Mouse (Mus musculus) thymus, adult 2 months (tissue): ENCODE results near the gene Metap2.

Experiments
- CTCF ChIP-seq: fragments of 200-500 bp; IDR thresholded peaks from 2 replicates; pipeline ENCODE4 v1.5.1; 2012; ENCODE audit warnings: mild to moderate bottlenecking, control low read depth, low read length, moderate library complexity, borderline replicate concordance; ENCODE audit not compliant: control insufficient read depth, poor library complexity, insufficient read depth; ENCODE audit errors: extremely low read depth
- POLR2A ChIP-seq: fragments of 200-500 bp; IDR thresholded peaks from 2 replicates; pipeline ENCODE4 v1.6.1; 2012; ENCODE audit warnings: mild to moderate bottlenecking, low read length, control low read depth, moderate library complexity; ENCODE audit not compliant: control insufficient read depth, poor library complexity, insufficient read depth; ENCODE audit errors: extremely low read depth

DNA sequence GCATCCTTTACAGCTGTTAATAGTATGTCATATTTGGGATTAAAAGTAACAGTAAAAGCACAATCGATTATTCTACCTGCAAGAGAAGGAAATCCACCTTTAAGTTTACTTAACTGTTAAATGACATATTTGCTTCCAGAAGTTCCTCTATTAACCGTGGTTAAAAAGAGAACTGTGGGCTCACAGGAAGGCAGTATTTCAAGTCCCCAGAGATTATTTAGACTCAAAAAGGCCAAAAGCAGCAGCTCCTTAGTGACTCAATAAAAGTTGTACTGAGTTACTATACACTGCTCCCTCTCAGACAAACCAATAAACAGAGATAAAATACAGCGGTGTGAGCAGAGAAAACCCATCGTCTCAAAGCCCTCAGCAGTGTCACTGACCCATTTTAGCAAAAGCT, 28.0 kb downstream of the Metap2 start:
- no peak for TF ChIP-seq POLR2A
- no peak for TF ChIP-seq CTCF
